Mouse (Mus musculus) frontal cortex, adult (tissue): ENCODE results near the gene Cobll1.
A peak's percentile ranks its signal among the peaks of the same experiment; 100 is the strongest.

Experiments used
- ATAC-seq: cut with Nextera tagmentation; 2 replicates; pipeline ENCODE4 v1.9.2; 2017; ENCODE audit warnings: mild to moderate bottlenecking, moderate library complexity, mixed read lengths; ENCODE audit not compliant: low TSS enrichment

Gene Cobll1

DNA sequence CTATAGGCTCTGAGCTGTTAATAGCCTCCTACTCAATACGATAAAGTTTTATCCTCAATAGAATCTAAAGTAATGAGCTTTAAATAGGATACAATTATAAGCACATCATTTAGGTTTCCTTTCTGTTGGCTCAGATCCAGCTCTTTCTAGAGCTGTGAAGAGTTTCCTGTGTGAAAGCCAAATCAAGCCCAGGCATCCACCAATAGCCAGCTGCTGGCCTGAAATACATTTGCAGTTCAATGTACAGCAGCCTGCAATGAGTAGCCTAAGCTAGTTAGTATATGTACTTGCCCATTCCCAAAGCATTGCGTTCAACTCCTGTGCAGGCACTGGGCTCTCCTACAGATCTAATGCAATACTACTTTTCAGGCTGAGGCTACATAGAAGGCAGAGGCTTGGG lies 145.2 kb downstream of the Cobll1 start:
- ATAC-seq, result peak; percentile 59

- ATAC-seq, result no peak
Observed at GRCm38 (mm10) chr2:65090986-65091385, 148.2 kb downstream of the Cobll1 start.

GRCm38 (mm10) chr2:65087197-65087596 lies 152.0 kb downstream of the Cobll1 start:
- ATAC-seq, result peak; percentile 38; the same call in 1 of the 2 replicates

- ATAC-seq, result no peak
Observed at GRCm38 (mm10) chr2:65083411-65083810, 155.8 kb downstream of the Cobll1 start.

DNA sequence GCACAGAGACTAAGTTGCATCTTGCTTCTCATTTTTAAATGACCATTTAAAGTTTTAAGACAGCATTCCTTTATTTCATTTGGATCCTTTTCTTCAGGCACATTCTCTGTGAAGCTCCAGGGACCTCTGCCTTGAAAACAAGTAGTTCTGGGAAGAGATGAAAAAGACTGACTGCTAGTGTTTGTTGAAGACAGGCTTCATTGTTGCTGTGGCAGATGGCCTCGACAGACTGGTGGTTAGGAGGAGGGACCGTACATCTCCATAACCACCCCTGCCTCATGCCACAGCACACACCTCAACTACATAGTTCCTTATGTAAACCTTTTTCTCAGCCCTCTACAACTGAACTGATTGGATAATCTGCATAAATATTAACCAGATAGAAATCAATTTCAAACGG lies 161.7 kb downstream of the Cobll1 start:
- no peak for ATAC-seq

DNA sequence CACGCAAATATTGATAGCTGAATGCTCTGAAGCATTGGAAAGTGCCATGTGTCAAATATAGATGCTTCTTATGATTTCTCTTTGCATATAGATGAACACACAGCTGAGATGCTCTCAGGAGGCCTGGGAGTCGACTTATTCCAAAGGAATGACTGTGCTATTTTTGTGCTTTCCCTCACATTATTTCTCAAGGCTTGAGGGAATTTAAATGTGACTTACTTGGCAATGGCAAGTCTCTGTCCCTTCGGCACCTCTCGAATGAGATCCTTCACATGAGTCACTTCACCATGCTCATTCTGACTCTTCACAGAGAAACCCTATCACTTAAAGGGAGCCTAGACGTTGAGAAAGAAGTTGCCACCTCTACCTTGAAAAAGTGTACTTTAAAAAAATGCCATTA lies 163.4 kb downstream of the Cobll1 start:
- peak; percentile 88 for ATAC-seq

DNA sequence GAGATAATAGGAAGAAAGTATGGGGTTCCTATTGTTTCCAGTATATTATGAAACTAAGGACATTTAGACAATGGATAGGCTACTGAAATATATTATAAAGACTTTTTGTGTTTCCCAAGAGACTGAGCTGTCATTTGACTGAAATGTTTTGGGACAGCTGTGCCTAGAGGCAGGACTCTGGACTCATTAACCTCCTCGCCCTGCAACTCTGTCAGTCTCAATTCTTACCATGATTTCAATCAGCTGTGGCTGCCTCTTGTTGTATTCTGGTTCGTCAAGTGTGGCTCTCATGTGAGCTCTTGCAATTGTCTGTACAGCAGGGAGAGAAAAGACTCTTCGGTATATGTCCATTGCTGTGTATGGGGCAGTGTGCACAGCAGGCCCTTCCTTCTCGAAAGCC lies 163.8 kb downstream of the Cobll1 start:
- ATAC-seq, result no peak; the same call in 1 of the 2 replicates

DNA sequence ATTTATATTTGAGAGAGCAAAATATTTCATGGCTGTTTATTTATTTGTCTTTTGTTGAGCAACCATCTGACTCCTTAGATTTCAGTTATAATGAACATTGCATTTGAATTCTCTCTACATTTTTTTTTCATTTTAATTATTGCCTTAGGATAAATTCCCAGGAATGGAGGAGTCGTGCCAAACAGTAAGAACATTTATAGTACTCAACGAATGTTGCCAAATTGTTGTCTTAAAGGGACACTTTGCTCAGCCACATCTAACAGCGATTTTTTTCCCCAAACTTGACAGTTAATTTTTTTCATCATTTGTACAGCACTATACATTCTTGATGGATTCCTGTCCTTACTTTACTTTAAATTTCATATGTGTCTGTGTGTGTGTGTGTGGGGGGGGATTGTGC lies 167.0 kb downstream of the Cobll1 start:
- peak; percentile 64 for ATAC-seq

GRCm38 (mm10) chr2:65053764-65054163 lies 185.4 kb downstream of the Cobll1 start:
- ATAC-seq, result no peak

DNA sequence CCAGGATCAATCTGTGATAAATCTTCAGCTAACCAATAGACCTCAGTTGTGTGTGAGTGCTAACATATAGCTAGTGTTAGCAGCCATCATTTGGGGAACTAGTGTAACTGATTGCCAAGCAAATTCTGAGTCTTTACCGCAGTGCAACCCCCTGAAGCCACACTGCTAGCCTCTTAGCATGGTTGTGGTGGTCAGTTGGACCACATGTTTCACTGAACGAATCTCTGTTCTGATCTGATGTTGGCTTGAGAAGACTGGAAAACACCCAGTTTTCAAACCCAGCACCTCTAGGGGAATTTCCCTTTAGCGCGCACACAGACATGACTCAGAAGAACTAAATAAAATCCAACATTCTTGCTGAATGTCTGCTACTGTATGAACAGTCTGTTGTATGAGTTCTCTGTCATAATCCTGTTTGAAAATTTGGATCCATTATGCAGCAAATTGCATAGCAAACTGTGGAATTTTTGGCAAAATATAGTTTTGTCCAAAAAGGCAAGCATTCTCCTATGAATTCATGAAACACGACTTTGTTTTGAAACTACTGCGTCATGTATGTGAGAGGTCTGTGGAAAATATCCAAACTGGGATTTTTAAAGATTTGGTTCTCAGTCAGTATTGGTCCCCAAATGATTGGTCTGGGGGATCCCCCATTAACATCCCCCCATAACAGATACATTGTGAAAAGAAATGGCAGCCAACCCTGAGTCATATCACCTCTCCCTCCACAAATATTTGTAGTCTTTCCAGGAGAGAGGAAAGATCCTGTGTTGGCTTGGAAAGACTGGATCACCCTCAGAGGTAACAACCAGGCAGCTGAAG lies 186.8 kb downstream of the Cobll1 start:
- no peak for ATAC-seq

GRCm38 (mm10) chr2:65050776-65051175 lies 188.4 kb downstream of the Cobll1 start:
- no peak for ATAC-seq

- ATAC-seq, result no peak
Observed at GRCm38 (mm10) chr2:65048234-65049017, 190.8 kb downstream of the Cobll1 start.
